Mouse (Mus musculus): Measurements from ENCODE around the gene Zfp322a.
A peak's percentile ranks its signal among the peaks of the same experiment; 100 is the strongest.

DNA sequence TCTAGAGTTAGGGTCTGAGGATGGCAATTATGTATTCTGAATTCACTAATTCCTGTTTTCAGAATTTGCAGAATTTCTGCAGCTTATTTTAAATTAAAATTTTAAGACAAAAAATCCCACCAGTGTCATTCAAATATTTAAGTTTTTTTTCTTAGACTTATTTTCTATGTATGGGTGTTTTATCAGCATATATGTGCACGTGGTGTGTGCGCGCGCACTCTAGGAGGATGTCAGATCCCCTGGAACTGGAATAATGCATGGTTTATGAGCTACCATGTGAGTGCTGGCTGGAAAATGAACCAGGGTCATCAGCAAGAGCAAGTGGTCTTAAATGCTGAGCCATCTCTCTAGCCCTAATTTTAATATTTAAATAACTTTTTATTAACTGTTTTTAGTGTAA, 1.1 kb upstream of the Zfp322a start:
- no peak for TF ChIP-seq MEF2A (IDR thresholded peaks at IDR 0.05; ENCODE audit: extremely low read depth, insufficient replicate concordance, low read depth, low read length, poor library complexity, severe bottlenecking)
- TF ChIP-seq BHLHE40 (IDR thresholded peaks at IDR 0.05; ENCODE audit: borderline replicate concordance, low read depth, low read length), result peak; percentile 32; the same call in 1 of the 2 replicates
- TF ChIP-seq NELFE (IDR thresholded peaks at IDR 0.05; ENCODE audit: low read depth, low read length), result no peak
- TF ChIP-seq MAZ (IDR thresholded peaks at IDR 0.05; ENCODE audit: low read depth, low read length), result no peak
- no peak for TF ChIP-seq POLR2A (IDR thresholded peaks at IDR 0.05; ENCODE audit: control insufficient read depth in 1 of 2, insufficient read depth in 1 of 2, low read depth in 1 of 2, low read length in 2 of 2, poor library complexity in 1 of 2)
- no peak for TF ChIP-seq CTCF (IDR thresholded peaks at IDR 0.05 in 2 of 3, conservative IDR thresholded peaks at IDR 0.05 in 1 of 3; ENCODE audit: control insufficient read depth in 1 of 3, insufficient read depth in 1 of 3, low read depth in 2 of 3, low read length in 3 of 3, poor library complexity in 1 of 3, severe bottlenecking in 1 of 3)
- TF ChIP-seq GATA1 (IDR thresholded peaks at IDR 0.05; ENCODE audit: low read depth, low read length), result no peak
- no peak for TF ChIP-seq ZKSCAN1 (IDR thresholded peaks at IDR 0.05; ENCODE audit: low read depth, low read length)
- TF ChIP-seq POLR2AphosphoS2 (IDR thresholded peaks at IDR 0.05; ENCODE audit: low read length), result no peak
